22 mouse cellular contexts compared by ENCODE assay signal in the genomic region with DNA sequence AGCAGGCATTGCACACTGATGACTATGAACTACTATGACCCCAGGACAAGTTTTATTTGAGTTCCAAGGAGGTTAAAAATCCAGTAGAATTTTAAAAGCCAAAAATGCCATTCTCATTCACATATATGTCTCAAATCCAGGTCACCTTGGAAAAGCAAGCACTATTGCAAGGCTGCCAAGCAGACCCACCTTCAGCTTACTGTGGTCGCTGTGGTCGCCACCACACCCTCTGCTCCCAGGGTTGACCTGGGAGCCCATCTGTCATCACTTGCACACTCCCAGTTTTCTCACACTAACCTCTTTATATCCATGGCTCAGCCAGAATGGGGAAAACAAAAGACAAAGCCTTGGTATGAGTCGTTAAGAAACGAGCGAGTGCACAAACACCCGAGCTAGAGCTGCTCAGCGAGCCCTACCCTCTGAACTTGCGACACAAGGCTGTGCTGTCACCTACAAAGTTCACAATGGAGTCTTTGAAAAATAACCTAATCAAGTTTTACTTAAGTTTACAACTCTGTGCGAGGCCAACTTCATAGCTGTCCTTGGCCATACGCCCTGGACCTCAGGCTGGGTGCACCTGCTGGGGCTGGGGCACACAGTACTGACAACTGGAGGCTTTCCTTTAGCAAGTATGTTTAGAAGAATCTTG.
DNase-seq lines count a peak whose midpoint lies in the region; ATAC-seq and TF ChIP-seq lines count a peak whose summit lies in the region.
"Had no signal": no experiment of that assay in that cellular context is flagged by ENCODE, and none has a peak within 500 bp of the region (broad histone marks: within the 10 kb centered on the region; RNA-seq: fewer than 3 reads in every experiment).

No protein-coding gene starts in this region.

- DNase-seq in layer of hippocampus, adult 2 months (ENCODE audit: low spot score in 2 of 2): no peak
- DNase-seq in layer of hippocampus, adult 9-11 months: no peak
- DNase-seq in Muller cell, postnatal 12 days (ENCODE audit: inconsistent ontology term): peak; percentile 71
- DNase-seq in intestine, embryonic 14.5 days (ENCODE audit: low spot score): no peak
- no peak for DNase-seq in frontal cortex, adult 2 months (ENCODE audit: extremely low spot score in 1 of 2, low spot score in 1 of 2)
- no peak for DNase-seq in thymus, adult 2 months
- DNase-seq: adrenal gland, postnatal 25 days; cerebellum, adult 18-20 months; cerebellum, postnatal 25 days; heart, postnatal 4 days; kidney, adult 2 months; kidney, postnatal 10 days; right cerebral cortex, postnatal 25 days had no signal

- WGBS in intestine, embryonic 14.5 days: 68% methylated on average over 10 of the region's 10 CpGs
- 26% methylated on average over 10 of the region's 10 CpGs for WGBS in small intestine, adult 2 months
- WGBS in midbrain, embryonic 13.5 days: 81% methylated on average over 10 of the region's 10 CpGs
- WGBS in thymus, adult 2 months: 66% methylated on average over 10 of the region's 10 CpGs

- H3K27ac ChIP-seq in layer of hippocampus, adult 2 months: 0 out of 2 replicates have a peak overlapping the region, but pooled peaks have one; percentile 4
- H3K27ac ChIP-seq in intestine, embryonic 14.5 days (ENCODE audit: low read depth): peak overlapping the region; percentile 59
- peak overlapping the region; percentile 23 for H3K27ac ChIP-seq in small intestine, adult 2 months (ENCODE audit: insufficient read depth, low read depth, low read length)
- H3K27ac ChIP-seq in midbrain, embryonic 13.5 days: no peak overlapping the region
- no peak overlapping the region for H3K27ac ChIP-seq in thymus, adult 2 months (ENCODE audit: control insufficient read depth, insufficient read depth, low read length)
- H3K27ac ChIP-seq: embryonic facial prominence, embryonic 15.5 days; midbrain, embryonic 12.5 days; neural tube, embryonic 13.5 days had no signal

- H3K4me2 ChIP-seq in intestine, embryonic 14.5 days (ENCODE audit: low read length): no peak overlapping the region
- H3K4me2 ChIP-seq in midbrain, embryonic 13.5 days (replicated peaks): no peak overlapping the region
- H3K4me2 ChIP-seq: embryonic facial prominence, embryonic 15.5 days; limb, embryonic 15.5 days; midbrain, embryonic 12.5 days; neural tube, embryonic 13.5 days had no signal

- no peaks in the 10 kb centered on the region for H3K36me3 ChIP-seq in intestine, embryonic 14.5 days (ENCODE audit: control insufficient read depth, insufficient read depth, low read length)
- H3K36me3 ChIP-seq in small intestine, adult 2 months (ENCODE audit: control insufficient read depth, insufficient read depth, low read length): no peaks in the 10 kb centered on the region
- no peaks in the 10 kb centered on the region for H3K36me3 ChIP-seq in midbrain, embryonic 13.5 days
- no peaks in the 10 kb centered on the region for H3K36me3 ChIP-seq in thymus, adult 2 months (ENCODE audit: control insufficient read depth, insufficient read depth, low read length)
- H3K36me3 ChIP-seq: embryonic facial prominence, embryonic 15.5 days; forebrain, embryonic 10.5 days; limb, embryonic 15.5 days; midbrain, embryonic 12.5 days; neural tube, embryonic 13.5 days had no signal

- peak; percentile 38; the same call in 1 of the 2 replicates for ATAC-seq in intestine, embryonic 14.5 days (replicated peaks; ENCODE audit: low FRiP score, low TSS enrichment, low read depth)
- no peak for ATAC-seq in midbrain, embryonic 13.5 days
- ATAC-seq: CD4-positive, CD25-positive, alpha-beta regulatory T cell, adult 4 months; hindbrain, embryonic 16.5 days had no signal

- peaks cover 11% of the 10 kb centered on the region; the same call in 1 of the 2 replicates for H3K4me1 ChIP-seq in intestine, embryonic 14.5 days (replicated peaks; ENCODE audit: control insufficient read depth, insufficient read depth, low read length)
- H3K4me1 ChIP-seq in small intestine, adult 2 months (ENCODE audit: control insufficient read depth, insufficient read depth, insufficient read length, low read length): peaks cover 41% of the 10 kb centered on the region
- H3K4me1 ChIP-seq in midbrain, embryonic 13.5 days (replicated peaks): peaks cover 7% of the 10 kb centered on the region; the same call in 1 of the 2 replicates
- H3K4me1 ChIP-seq in thymus, adult 2 months (replicated peaks; ENCODE audit: control insufficient read depth, insufficient read depth, low read length): peaks cover 6% of the 10 kb centered on the region
- H3K4me1 ChIP-seq: neural tube, embryonic 13.5 days had no signal

- TF ChIP-seq POLR2A in small intestine, adult 2 months (IDR thresholded peaks at IDR 0.05; ENCODE audit: low read depth, low read length): no peak
- TF ChIP-seq POLR2A in thymus, adult 2 months (IDR thresholded peaks at IDR 0.05; ENCODE audit: control insufficient read depth, extremely low read depth, insufficient read depth, low read length, poor library complexity): no peak

- no peaks in the 10 kb centered on the region for H3K27me3 ChIP-seq in intestine, embryonic 14.5 days (replicated peaks; ENCODE audit: control insufficient read depth, insufficient read depth, low read length)
- H3K27me3 ChIP-seq in small intestine, adult 2 months (ENCODE audit: control insufficient read depth, insufficient read depth, low read length): no peaks in the 10 kb centered on the region
- no peaks in the 10 kb centered on the region for H3K27me3 ChIP-seq in midbrain, embryonic 13.5 days
- no peaks in the 10 kb centered on the region for H3K27me3 ChIP-seq in thymus, adult 2 months (ENCODE audit: control insufficient read depth, insufficient read depth, low read length)
- H3K27me3 ChIP-seq: embryonic facial prominence, embryonic 15.5 days; limb, embryonic 15.5 days; midbrain, embryonic 12.5 days; neural tube, embryonic 13.5 days had no signal

- no peak for TF ChIP-seq CTCF in layer of hippocampus, adult 2 months (conservative IDR thresholded peaks at IDR 0.05)
- TF ChIP-seq CTCF in small intestine, adult 2 months (IDR thresholded peaks at IDR 0.05; ENCODE audit: extremely low read depth, insufficient read length, insufficient replicate concordance, low read depth, low read length): no peak
- no peak for TF ChIP-seq CTCF in thymus, adult 2 months (IDR thresholded peaks at IDR 0.05; ENCODE audit: borderline replicate concordance, control insufficient read depth, extremely low read depth, insufficient read depth, low read length, poor library complexity)

- H3K4me3 ChIP-seq in layer of hippocampus, adult 2 months: no peak overlapping the region
- no peak overlapping the region for H3K4me3 ChIP-seq in intestine, embryonic 14.5 days (ENCODE audit: low read depth, low read length)
- H3K4me3 ChIP-seq in small intestine, adult 2 months (ENCODE audit: low read depth, low read length): no peak overlapping the region
- no peak overlapping the region for H3K4me3 ChIP-seq in midbrain, embryonic 13.5 days (replicated peaks)
- H3K4me3 ChIP-seq in thymus, adult 2 months (ENCODE audit: control insufficient read depth, insufficient read depth, low read length): no peak overlapping the region
- H3K4me3 ChIP-seq: embryonic facial prominence, embryonic 15.5 days; forebrain, embryonic 10.5 days; limb, embryonic 15.5 days; midbrain, embryonic 12.5 days; neural tube, embryonic 13.5 days had no signal

- H3K9ac ChIP-seq in intestine, embryonic 14.5 days (ENCODE audit: low read length): no peak overlapping the region
- no peak overlapping the region for H3K9ac ChIP-seq in midbrain, embryonic 13.5 days (replicated peaks)
- H3K9ac ChIP-seq: embryonic facial prominence, embryonic 15.5 days; limb, embryonic 15.5 days; midbrain, embryonic 12.5 days; neural tube, embryonic 13.5 days had no signal

- H3K9me3 ChIP-seq in intestine, embryonic 14.5 days (ENCODE audit: control insufficient read depth, low read length): no peaks in the 10 kb centered on the region
- no peaks in the 10 kb centered on the region for H3K9me3 ChIP-seq in midbrain, embryonic 13.5 days
- H3K9me3 ChIP-seq: embryonic facial prominence, embryonic 15.5 days; forebrain, embryonic 10.5 days; limb, embryonic 15.5 days; midbrain, embryonic 12.5 days; neural tube, embryonic 13.5 days had no signal

Comparison
In these comparisons a context has a peak if more than half of its experiments do, and no peak if none do; other contexts are left out.
1. H3K27ac ChIP-seq: peak in layer of hippocampus, adult 2 months (single experiment), intestine, embryonic 14.5 days (single experiment) and small intestine, adult 2 months (single experiment); none in midbrain, embryonic 13.5 days (single experiment) and thymus, adult 2 months (single experiment).